Mouse (Mus musculus) kidney, embryonic 15.5 days (tissue): ENCODE measurements at regions not wholly inside any gene's neighbourhood (a gene's known extent, or its start where the extent isn't known, plus 50 kb on each side); places are given as distances from the start of the nearest gene placed in this dataset.
"Not testable (repeated sequence)": the region's sequence is repeated elsewhere in the genome, so short reads cannot be mapped to it uniquely, and the experiment has no call there.

ENCODE experiments used
- ATAC-seq: fragments of 200-750 bp; cut with Nextera tagmentation; replicated peaks from 2 replicates; pipeline ENCODE4 v1.8.0; 2017; ENCODE audit warnings: moderate TSS enrichment; ENCODE audit not compliant: low FRiP score
- H3K27ac ChIP-seq: fragments of 300-500 bp; sonication (generic); 2 replicates; pipeline ENCODE4 v1.5.1; 2015; ENCODE audit warnings: mild to moderate bottlenecking, inconsistent platforms
- H3K27me3 ChIP-seq: fragments of 300-500 bp; sonication (generic); 2 replicates; pipeline ENCODE4 v1.6.1; 2015; ENCODE audit warnings: inconsistent platforms
- H3K36me3 ChIP-seq: fragments of 300-500 bp; sonication (generic); 2 replicates; pipeline ENCODE4 v1.6.1; 2015; ENCODE audit warnings: inconsistent platforms
- H3K4me1 ChIP-seq: fragments of 300-500 bp; sonication (generic); 2 replicates; pipeline ENCODE4 v1.6.1; 2015; ENCODE audit warnings: inconsistent platforms
- H3K4me2 ChIP-seq: fragments of 300-500 bp; sonication (generic); 2 replicates; pipeline ENCODE4 v1.6.1; 2015; ENCODE audit warnings: moderate library complexity, mild to moderate bottlenecking, inconsistent platforms
- H3K4me3 ChIP-seq: fragments of 300-500 bp; sonication (generic); replicated peaks from 2 replicates; pipeline ENCODE4 v1.5.1; 2015; ENCODE audit warnings: mild to moderate bottlenecking, inconsistent platforms
- H3K9ac ChIP-seq: fragments of 300-500 bp; sonication (generic); 2 replicates; pipeline ENCODE4 v1.6.1; 2015; ENCODE audit warnings: mild to moderate bottlenecking, inconsistent platforms
- H3K9me3 ChIP-seq: fragments of 300-500 bp; sonication (generic); replicated peaks from 2 replicates; pipeline ENCODE4 v1.6.1; 2016; ENCODE audit warnings: inconsistent platforms
- WGBS: fragments of 180-500 bp; shearing (Covaris S2); methylation state at CpG from one replicate; pipeline ENCODE4 v1.1.7; 2015; ENCODE audit warnings: mixed read lengths; 5-methylcytosine and 5-hydroxymethylcytosine counted together

- ATAC-seq = no peak
Measured at GRCm38 (mm10) chr1:83831900-83832535, 424.0 kb upstream of the Sphkap start.

GRCm38 (mm10) chr1:83830025-83830645, 422.1 kb upstream of the Sphkap start:
- Histone ChIP-seq H3K27me3 (no peaks in the 10 kb centered on the region), H3K27ac (no peak overlapping the region), H3K9me3 (no peaks in the 10 kb centered on the region), H3K4me1 (0 out of 2 replicates have a peak, but pooled peaks cover 6% of the 10 kb centered on the region), H3K4me2 (no peak overlapping the region), H3K9ac (no peak overlapping the region), H3K4me3 (no peak overlapping the region), H3K36me3 (no peaks in the 10 kb centered on the region)
- 63% methylated on average over 6 of the region's 6 CpGs for WGBS
- ATAC-seq = no peak

More at GRCm38 (mm10) chr1:83831900-83832535, 424.0 kb upstream of the Sphkap start:
- Histone ChIP-seq H3K9me3 (no peaks in the 10 kb centered on the region), H3K4me3 (no peak overlapping the region), H3K9ac (no peak overlapping the region), H3K27me3 (no peaks in the 10 kb centered on the region), H3K36me3 (no peaks in the 10 kb centered on the region), H3K4me1 (0 out of 2 replicates have a peak, but pooled peaks cover 6% of the 10 kb centered on the region), H3K4me2 (no peak overlapping the region), H3K27ac (no peak overlapping the region)
- WGBS = 24% methylated on average over 3 of the region's 3 CpGs

- 49% methylated on average over 6 of the region's 6 CpGs for WGBS
- not testable (repeated sequence) for H3K36me3 ChIP-seq, H3K4me3 ChIP-seq
Measured at GRCm38 (mm10) chr1:83811162-83811561, 403.2 kb upstream of the Sphkap start.

GRCm38 (mm10) chr1:83808432-83808831, 400.4 kb upstream of the Sphkap start:
- H3K9ac ChIP-seq = no peak overlapping the region
- H3K36me3 ChIP-seq = no peaks in the 10 kb centered on the region
- ATAC-seq = no peak
- no peak overlapping the region for H3K4me2 ChIP-seq
- H3K27me3 ChIP-seq = no peaks in the 10 kb centered on the region
- no peak overlapping the region for H3K27ac ChIP-seq
- H3K4me1 ChIP-seq = no peaks in the 10 kb centered on the region
- 69% methylated on average over 6 of the region's 6 CpGs for WGBS
- H3K9me3 ChIP-seq = no peaks in the 10 kb centered on the region
- H3K4me3 ChIP-seq = no peak overlapping the region

More at GRCm38 (mm10) chr1:83811162-83811561, 403.2 kb upstream of the Sphkap start:
- H3K9me3 ChIP-seq, H3K27ac ChIP-seq, H3K4me2 ChIP-seq, ATAC-seq, H3K4me1 ChIP-seq, H3K27me3 ChIP-seq, H3K9ac ChIP-seq: not testable (repeated sequence)

- Histone ChIP-seq H3K36me3 (no peaks in the 10 kb centered on the region), H3K4me3 (no peak overlapping the region), H3K9ac (no peak overlapping the region), H3K27ac (no peak overlapping the region), H3K4me2 (no peak overlapping the region), H3K4me1 (no peaks in the 10 kb centered on the region), H3K27me3 (no peaks in the 10 kb centered on the region), H3K9me3 (no peaks in the 10 kb centered on the region)
- ATAC-seq = no peak
- 67% methylated on average over 2 of the region's 2 CpGs for WGBS
Measured at GRCm38 (mm10) chr1:83803345-83804041, 395.5 kb upstream of the Sphkap start.

GRCm38 (mm10) chr1:83801759-83802158, 393.8 kb upstream of the Sphkap start:
- no peaks in the 10 kb centered on the region for H3K9me3 ChIP-seq
- H3K4me1 ChIP-seq = no peaks in the 10 kb centered on the region
- no peak overlapping the region for H3K4me2 ChIP-seq
- ATAC-seq = no peak
- H3K36me3 ChIP-seq = no peaks in the 10 kb centered on the region
- H3K27ac ChIP-seq = no peak overlapping the region
- H3K4me3 ChIP-seq = no peak overlapping the region
- no peaks in the 10 kb centered on the region for H3K27me3 ChIP-seq
- no peak overlapping the region for H3K9ac ChIP-seq

- Histone ChIP-seq H3K27ac (peak overlapping the region; percentile 70), H3K4me3 (no peak overlapping the region), H3K4me2 (no peak overlapping the region), H3K9me3 (no peaks in the 10 kb centered on the region), H3K4me1 (no peaks in the 10 kb centered on the region), H3K9ac (no peak overlapping the region), H3K27me3 (no peaks in the 10 kb centered on the region), H3K36me3 (no peaks in the 10 kb centered on the region)
- no peak for ATAC-seq
- WGBS = 59% methylated on average over 7 of the region's 7 CpGs
Measured at GRCm38 (mm10) chr1:83796961-83797891, 389.2 kb upstream of the Sphkap start.

GRCm38 (mm10) chr1:83777151-83777550, 369.2 kb upstream of the Sphkap start:
- no peaks in the 10 kb centered on the region for H3K9me3 ChIP-seq
- ATAC-seq = no peak
- no peak overlapping the region for H3K4me2 ChIP-seq
- H3K4me1 ChIP-seq = no peaks in the 10 kb centered on the region
- H3K36me3 ChIP-seq = no peaks in the 10 kb centered on the region
- no peaks in the 10 kb centered on the region for H3K27me3 ChIP-seq
- no peak overlapping the region for H3K27ac ChIP-seq
- no peak overlapping the region for H3K4me3 ChIP-seq
- no peak overlapping the region for H3K9ac ChIP-seq
- WGBS = 55% methylated on average over 1 of the region's 1 CpGs

GRCm38 (mm10) chr1:83771160-83771559, 363.2 kb upstream of the Sphkap start:
- no peaks in the 10 kb centered on the region for H3K36me3 ChIP-seq
- H3K27me3 ChIP-seq = no peaks in the 10 kb centered on the region
- H3K27ac ChIP-seq = no peak overlapping the region
- ATAC-seq = no peak
- no peak overlapping the region for H3K4me3 ChIP-seq
- H3K4me2 ChIP-seq = no peak overlapping the region
- H3K9me3 ChIP-seq = no peaks in the 10 kb centered on the region
- H3K9ac ChIP-seq = no peak overlapping the region
- 65% methylated on average over 3 of the region's 3 CpGs for WGBS
- no peaks in the 10 kb centered on the region for H3K4me1 ChIP-seq

- H3K27ac ChIP-seq = 0 out of 2 replicates have a peak overlapping the region, but pooled peaks have one; percentile 51
- no peak overlapping the region for H3K4me3 ChIP-seq
- 53% methylated on average over 4 of the region's 4 CpGs for WGBS
- H3K4me2 ChIP-seq = no peak overlapping the region
- no peaks in the 10 kb centered on the region for H3K27me3 ChIP-seq
- ATAC-seq = no peak
- no peaks in the 10 kb centered on the region for H3K9me3 ChIP-seq
- no peaks in the 10 kb centered on the region for H3K36me3 ChIP-seq
- no peak overlapping the region for H3K9ac ChIP-seq
- no peaks in the 10 kb centered on the region for H3K4me1 ChIP-seq
Measured at GRCm38 (mm10) chr1:83761499-83761898, 353.5 kb upstream of the Sphkap start.

GRCm38 (mm10) chr1:83756866-83757265, 348.9 kb upstream of the Sphkap start:
- H3K36me3 ChIP-seq = no peaks in the 10 kb centered on the region
- H3K4me1 ChIP-seq = no peaks in the 10 kb centered on the region
- H3K9me3 ChIP-seq = no peaks in the 10 kb centered on the region
- no peaks in the 10 kb centered on the region for H3K27me3 ChIP-seq
- ATAC-seq = no peak
- H3K9ac ChIP-seq = no peak overlapping the region
- H3K4me2 ChIP-seq = no peak overlapping the region
- H3K4me3 ChIP-seq = no peak overlapping the region
- no peak overlapping the region for H3K27ac ChIP-seq

- no peaks in the 10 kb centered on the region for H3K36me3 ChIP-seq
- H3K4me1 ChIP-seq = no peaks in the 10 kb centered on the region
- H3K9me3 ChIP-seq = no peaks in the 10 kb centered on the region
- H3K27ac ChIP-seq = no peak overlapping the region
- no peak for ATAC-seq
- H3K27me3 ChIP-seq = no peaks in the 10 kb centered on the region
- H3K9ac ChIP-seq = no peak overlapping the region
- no peak overlapping the region for H3K4me3 ChIP-seq
- H3K4me2 ChIP-seq = no peak overlapping the region
- 85% methylated on average over 1 of the region's 1 CpGs for WGBS
Measured at GRCm38 (mm10) chr1:83755336-83755735, 347.3 kb upstream of the Sphkap start.
